Comparison of ENCODE assay signal across 12 mouse cellular contexts in genomic region chr8:72751126-72751525, GRCm38 (mm10). TPM values are rescaled to one million over a fixed set of nuclear protein-coding genes. Genes with fewer than 3 reads are reported as not detected.
DNase-seq lines count a peak whose midpoint lies in the region; ATAC-seq and TF ChIP-seq lines count a peak whose summit lies in the region.
"Had no signal": no experiment of that assay in that cellular context is flagged by ENCODE, and none has a peak within 500 bp of the region (broad histone marks: within the 10 kb centered on the region; RNA-seq: fewer than 3 reads in every experiment).

No protein-coding gene starts in this region.

- H3K36me3 ChIP-seq in forebrain, embryonic 10.5 days (replicated peaks), result peaks cover 97% of the 10 kb centered on the region
- peaks cover 95% of the 10 kb centered on the region for H3K36me3 ChIP-seq in forebrain, embryonic 13.5 days (ENCODE audit: poor library complexity, severe bottlenecking)

- no peaks in the 10 kb centered on the region for H3K4me1 ChIP-seq in forebrain, embryonic 10.5 days
- no peaks in the 10 kb centered on the region for H3K4me1 ChIP-seq in forebrain, embryonic 13.5 days
- no peaks in the 10 kb centered on the region for H3K4me1 ChIP-seq in bone marrow macrophage, adult 2 months (ENCODE audit: control insufficient read depth, insufficient read depth, low read length)
- H3K4me1 ChIP-seq: embryonic facial prominence, embryonic 13.5 days; forebrain, embryonic 12.5 days had no signal

- H3K27ac ChIP-seq in forebrain, embryonic 10.5 days, result no peak overlapping the region
- no peak overlapping the region for H3K27ac ChIP-seq in forebrain, embryonic 13.5 days
- no peak overlapping the region for H3K27ac ChIP-seq in bone marrow macrophage, adult 2 months (ENCODE audit: insufficient read depth, low read depth, low read length)
- H3K27ac ChIP-seq: embryonic facial prominence, embryonic 13.5 days; forebrain, embryonic 12.5 days had no signal

- no peak for ATAC-seq in forebrain, embryonic 13.5 days

- no peaks in the 10 kb centered on the region for H3K27me3 ChIP-seq in forebrain, embryonic 10.5 days (ENCODE audit: poor library complexity, severe bottlenecking)
- no peaks in the 10 kb centered on the region for H3K27me3 ChIP-seq in forebrain, embryonic 13.5 days
- H3K27me3 ChIP-seq: embryonic facial prominence, embryonic 13.5 days; forebrain, embryonic 12.5 days had no signal

- no peak overlapping the region for H3K9ac ChIP-seq in forebrain, embryonic 13.5 days
- H3K9ac ChIP-seq: embryonic facial prominence, embryonic 13.5 days; forebrain, embryonic 12.5 days had no signal

- TF ChIP-seq CTCF in bone marrow macrophage, adult 2 months (IDR thresholded peaks at IDR 0.05; ENCODE audit: low read depth, low read length), result 0 out of 2 replicates have a peak, but pooled peaks have one; percentile 7

- no peak for TF ChIP-seq POLR2A in bone marrow macrophage, adult 2 months (IDR thresholded peaks at IDR 0.05; ENCODE audit: borderline replicate concordance, low read depth, low read length)

- no peaks in the 10 kb centered on the region for H3K9me3 ChIP-seq in forebrain, embryonic 10.5 days
- H3K9me3 ChIP-seq in forebrain, embryonic 13.5 days (replicated peaks), result no peaks in the 10 kb centered on the region
- H3K9me3 ChIP-seq: embryonic facial prominence, embryonic 13.5 days; forebrain, embryonic 12.5 days had no signal

- WGBS in forebrain, embryonic 10.5 days, result 90% methylated on average over 3 of the region's 3 CpGs
- 90% methylated on average over 3 of the region's 3 CpGs for WGBS in forebrain, embryonic 13.5 days

- H3K4me2 ChIP-seq in forebrain, embryonic 13.5 days, result no peak overlapping the region
- H3K4me2 ChIP-seq: embryonic facial prominence, embryonic 13.5 days; forebrain, embryonic 12.5 days had no signal

- no peak overlapping the region for H3K4me3 ChIP-seq in forebrain, embryonic 10.5 days
- no peak overlapping the region for H3K4me3 ChIP-seq in forebrain, embryonic 13.5 days
- H3K4me3 ChIP-seq in bone marrow macrophage, adult 2 months (ENCODE audit: insufficient read depth, low read length), result no peak overlapping the region
- H3K4me3 ChIP-seq: embryonic facial prominence, embryonic 13.5 days; forebrain, embryonic 12.5 days had no signal

- peak; percentile 10 for DNase-seq in forebrain, embryonic 10.5 days (ENCODE audit: extremely low spot score, low spot score)
- peak; percentile 2 for DNase-seq in kidney, postnatal 10 days
- DNase-seq in kidney, postnatal 14 days, result no peak
- peak; percentile 0 for DNase-seq in right cerebral cortex, postnatal 4 days
- no peak for DNase-seq in right cerebral cortex, adult 18-20 months
- no peak for DNase-seq in embryo, embryonic 9.5 days (ENCODE audit: extremely low spot score)
- DNase-seq: heart, adult 18-20 months; kidney, adult 11 months had no signal

RNA-seq across cellular contexts. Expression of gene F2rl3, which starts 10.6 kb away (rescaled TPM):
- 2.0 and 2.7 TPM in 2 replicates for polyA plus RNA-seq in forebrain, embryonic 10.5 days (2016; fragmentation: Nextera tagmentation; extraction: Ambion mirVana)
- polyA plus RNA-seq in forebrain, embryonic 13.5 days (2015; fragmentation: Nextera tagmentation; extraction: Ambion mirVana), result 0.57 and 0.87 TPM in 2 replicates
- polyA plus RNA-seq in bone marrow macrophage, adult 2 months (2012; ENCODE audit: insufficient read depth, insufficient read length, missing spikeins), result not detected in 2 replicates

RNA-seq across cellular contexts. Expression of gene Sin3b, which starts 28.0 kb away (rescaled TPM):
- 146 and 151 TPM in 2 replicates for polyA plus RNA-seq in forebrain, embryonic 10.5 days (2016; fragmentation: Nextera tagmentation; extraction: Ambion mirVana)
- polyA plus RNA-seq in forebrain, embryonic 13.5 days (2015; fragmentation: Nextera tagmentation; extraction: Ambion mirVana), result 185 and 197 TPM in 2 replicates
- polyA plus RNA-seq in bone marrow macrophage, adult 2 months (2012; ENCODE audit: insufficient read depth, insufficient read length, missing spikeins), result 117 and 124 TPM in 2 replicates

Comparison
In these comparisons a context has a peak if more than half of its experiments do, and no peak if none do; other contexts are left out.
1. DNase-seq: peak in forebrain, embryonic 10.5 days (single experiment), kidney, postnatal 10 days (single experiment) and right cerebral cortex, postnatal 4 days (single experiment); none in kidney, postnatal 14 days (single experiment), right cerebral cortex, adult 18-20 months (single experiment) and embryo, embryonic 9.5 days (single experiment).